Mouse (Mus musculus) embryonic facial prominence, embryonic 13.5 days (tissue): ENCODE data around the gene Fam229a. TPM values are rescaled to one million over a fixed set of nuclear protein-coding genes. Genes with fewer than 3 reads are reported as not detected.

ENCODE experiments used
- ATAC-seq: fragments of 200-750 bp; cut with Nextera tagmentation; 2 replicates; pipeline ENCODE4 v1.8.0; 2017; ENCODE audit warnings: low read depth; ENCODE audit not compliant: insufficient number of reproducible peaks, insufficient read depth, low FRiP score, low TSS enrichment
- H3K27ac ChIP-seq: fragments of 300-500 bp; sonication (generic); 2 replicates; pipeline ENCODE4 v1.5.1; 2015; ENCODE audit warnings: moderate library complexity, mild to moderate bottlenecking, inconsistent platforms
- H3K27me3 ChIP-seq: fragments of 300-500 bp; sonication (generic); 2 replicates; pipeline ENCODE4 v1.6.1; 2015; ENCODE audit warnings: mild to moderate bottlenecking, inconsistent platforms
- H3K36me3 ChIP-seq: fragments of 300-500 bp; sonication (generic); 2 replicates; pipeline ENCODE4 v1.6.1; 2015; ENCODE audit warnings: mild to moderate bottlenecking, inconsistent platforms
- H3K4me1 ChIP-seq: fragments of 300-500 bp; sonication (generic); 2 replicates; pipeline ENCODE4 v1.6.1; 2015; ENCODE audit warnings: inconsistent platforms
- H3K4me2 ChIP-seq: fragments of 300-500 bp; sonication (generic); 2 replicates; pipeline ENCODE4 v1.6.1; 2015; ENCODE audit warnings: moderate library complexity, mild to moderate bottlenecking, inconsistent platforms
- H3K4me3 ChIP-seq: fragments of 300-500 bp; sonication (generic); 2 replicates; pipeline ENCODE4 v1.5.1; 2015; ENCODE audit warnings: mild to moderate bottlenecking, inconsistent platforms
- H3K9ac ChIP-seq: fragments of 300-500 bp; sonication (generic); 2 replicates; pipeline ENCODE4 v1.6.1; 2015; ENCODE audit warnings: mild to moderate bottlenecking, inconsistent platforms
- H3K9me3 ChIP-seq: fragments of 300-500 bp; sonication (generic); 2 replicates; pipeline ENCODE4 v1.6.1; 2016; ENCODE audit warnings: inconsistent platforms
- WGBS: fragments of 180-500 bp; shearing (Covaris S2); methylation state at CpG from one replicate; pipeline ENCODE4 v1.1.7; 2015; ENCODE audit warnings: mixed read lengths; 5-methylcytosine and 5-hydroxymethylcytosine counted together
- polyA plus RNA-seq: library from polyadenylated mRNA; unstranded; fragments of >200 nt; fragmentation: Nextera tagmentation; extraction: Ambion mirVana; gene quantifications from 2 replicates; pipeline ENCODE4 v1.2.1, GENCODE M21; 2015

Gene Fam229a
- polyA plus RNA-seq, 1 experiment from 2014 or later: not detected

- Histone ChIP-seq H3K27me3 (no peaks in the 10 kb centered on the region), H3K9ac (peak within 1 kb of the TSS; percentile 87), H3K9me3 (no peaks in the 10 kb centered on the region), H3K36me3 (peaks cover 29% of the 10 kb centered on the region), H3K27ac (peak within 1 kb of the TSS; percentile 89), H3K4me1 (peaks cover 14% of the 10 kb centered on the region), H3K4me2 (peak within 1 kb of the TSS; percentile 84), H3K4me3 (peak within 1 kb of the TSS; percentile 95)
- under 1% methylated on average over 45 of the region's 46 CpGs for WGBS
- ATAC-seq: peak; percentile 96
Observed at GRCm38 (mm10) chr4:129461183-129461960, 29.6 kb upstream of the Fam229a start, which contains the start of gene Bsdc1. TSS of gene Bsdc1 (plus strand) at chr4:129461581.

GRCm38 (mm10) chr4:129462118-129462517, 28.9 kb upstream of the Fam229a start:
- no peak for ATAC-seq
- H3K27ac ChIP-seq: no peak overlapping the region
- 36% methylated on average over 3 of the region's 3 CpGs for WGBS
- H3K4me1 ChIP-seq: peaks cover 14% of the 10 kb centered on the region
- H3K9ac ChIP-seq: peak overlapping the region; percentile 87
- H3K9me3 ChIP-seq: no peaks in the 10 kb centered on the region
- peaks cover 36% of the 10 kb centered on the region for H3K36me3 ChIP-seq
- peak overlapping the region; percentile 95 for H3K4me3 ChIP-seq
- H3K4me2 ChIP-seq: peak overlapping the region; percentile 84
- H3K27me3 ChIP-seq: no peaks in the 10 kb centered on the region

DNA sequence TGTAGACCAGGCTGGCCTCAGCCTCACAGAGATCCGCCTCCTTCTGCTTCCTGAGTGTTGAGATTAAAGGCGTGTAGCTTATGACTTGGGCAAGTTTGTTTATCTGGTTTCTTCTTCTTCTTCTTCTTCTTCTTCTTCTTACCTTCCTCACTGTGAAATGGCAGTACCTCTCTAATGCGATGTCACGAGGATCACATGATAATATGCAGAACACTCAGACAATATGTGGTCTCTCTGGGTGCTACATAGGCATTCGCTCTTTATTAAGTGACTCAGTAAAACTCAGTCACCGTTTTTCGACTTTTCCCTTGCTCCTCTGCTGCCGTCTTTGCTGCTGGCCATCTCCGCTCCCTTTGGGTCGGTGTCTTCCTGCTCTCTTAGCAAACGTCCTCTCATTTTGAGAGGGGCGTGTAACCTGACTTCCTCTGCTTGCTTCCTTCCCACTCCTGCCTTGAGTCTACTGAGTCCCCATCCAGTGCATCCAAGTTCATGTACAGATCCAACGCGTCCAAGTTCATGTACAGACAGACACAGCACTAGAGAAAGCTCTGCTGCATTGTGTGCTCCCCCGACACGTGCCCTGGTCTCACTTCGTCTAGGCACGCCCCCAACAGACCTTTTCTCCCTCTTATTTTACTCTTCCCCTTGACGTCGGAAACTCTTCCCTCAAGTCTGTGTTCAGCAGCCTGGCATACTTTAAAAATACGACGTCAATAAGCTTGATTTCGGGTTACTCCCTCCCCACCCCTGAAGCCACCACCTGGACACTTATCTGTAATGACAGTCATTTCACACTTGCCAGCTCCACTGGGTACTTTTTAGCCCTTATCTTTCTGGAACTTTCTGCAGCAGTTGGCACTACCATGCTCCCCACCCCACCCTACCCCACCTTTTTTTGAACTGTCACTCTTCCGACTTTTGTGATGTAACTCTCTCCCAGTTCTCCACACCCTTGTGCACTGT, 27.6 kb upstream of the Fam229a start:
- Histone ChIP-seq H3K27me3 (no peaks in the 10 kb centered on the region), H3K4me2 (0 out of 2 replicates have a peak overlapping the region, but pooled peaks have one; percentile 84), H3K4me1 (peaks cover 14% of the 10 kb centered on the region), H3K9me3 (no peaks in the 10 kb centered on the region), H3K27ac (no peak overlapping the region), H3K9ac (no peak overlapping the region), H3K4me3 (no peak overlapping the region), H3K36me3 (peaks cover 49% of the 10 kb centered on the region)
- no peak for ATAC-seq
- WGBS: 86% methylated on average over 24 of the region's 24 CpGs

- H3K4me1 ChIP-seq: peaks cover 14% of the 10 kb centered on the region
- no peaks in the 10 kb centered on the region for H3K9me3 ChIP-seq
- ATAC-seq: no peak
- WGBS: 83% methylated on average over 4 of the region's 4 CpGs
- H3K27me3 ChIP-seq: no peaks in the 10 kb centered on the region
- H3K9ac ChIP-seq: no peak overlapping the region
- peaks cover 57% of the 10 kb centered on the region for H3K36me3 ChIP-seq
- H3K4me3 ChIP-seq: no peak overlapping the region
- no peak overlapping the region for H3K4me2 ChIP-seq
- H3K27ac ChIP-seq: no peak overlapping the region
Observed at GRCm38 (mm10) chr4:129464286-129464815, 26.6 kb upstream of the Fam229a start.

DNA sequence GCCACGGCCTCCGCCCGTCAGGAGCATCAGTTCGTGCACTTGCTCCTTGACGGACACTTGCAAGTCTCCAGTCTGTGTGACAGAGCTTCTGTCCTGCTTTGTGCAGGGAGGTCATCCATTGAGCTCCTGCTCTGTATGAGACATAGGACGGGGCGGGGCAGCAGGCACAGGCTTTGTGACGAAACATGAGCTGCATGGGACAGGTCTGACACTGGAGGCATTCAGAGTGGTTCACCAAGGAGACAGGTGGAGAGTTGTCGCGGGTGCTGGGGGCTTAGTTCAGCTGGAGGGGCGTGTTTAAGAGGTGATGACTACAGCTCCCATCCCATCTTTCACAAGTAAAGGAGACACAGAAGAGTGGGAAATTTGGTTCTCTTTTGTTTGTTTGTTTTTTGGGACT, 14.9 kb upstream of the Fam229a start:
- Histone ChIP-seq H3K9ac (no peak overlapping the region), H3K4me2 (no peak overlapping the region), H3K4me1 (no peaks in the 10 kb centered on the region), H3K9me3 (no peaks in the 10 kb centered on the region), H3K36me3 (peaks cover 88% of the 10 kb centered on the region), H3K27ac (no peak overlapping the region), H3K27me3 (no peaks in the 10 kb centered on the region), H3K4me3 (no peak overlapping the region)
- no peak for ATAC-seq
- WGBS: 90% methylated on average over 11 of the region's 11 CpGs

DNA sequence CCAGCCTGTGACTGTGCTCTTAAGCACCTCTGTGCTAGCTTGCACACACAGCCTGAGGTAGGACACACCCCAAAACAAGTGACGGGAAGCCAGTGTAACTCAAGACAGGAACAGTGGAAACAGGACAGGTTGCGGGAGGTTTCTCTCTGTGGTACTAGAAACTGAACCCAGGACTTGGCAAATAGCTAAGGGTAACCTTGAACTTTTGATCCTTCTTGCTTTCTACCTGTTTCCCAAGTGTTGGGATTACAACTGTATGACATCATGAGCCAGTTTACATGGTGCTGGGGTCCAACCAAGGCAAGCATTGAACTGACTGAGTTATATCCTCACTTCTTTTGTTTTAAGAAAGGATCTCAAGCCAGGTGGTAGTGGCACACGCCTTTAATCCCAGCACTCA, 11.1 kb upstream of the Fam229a start:
- Histone ChIP-seq H3K36me3 (peaks cover 91% of the 10 kb centered on the region), H3K9ac (no peak overlapping the region)

DNA sequence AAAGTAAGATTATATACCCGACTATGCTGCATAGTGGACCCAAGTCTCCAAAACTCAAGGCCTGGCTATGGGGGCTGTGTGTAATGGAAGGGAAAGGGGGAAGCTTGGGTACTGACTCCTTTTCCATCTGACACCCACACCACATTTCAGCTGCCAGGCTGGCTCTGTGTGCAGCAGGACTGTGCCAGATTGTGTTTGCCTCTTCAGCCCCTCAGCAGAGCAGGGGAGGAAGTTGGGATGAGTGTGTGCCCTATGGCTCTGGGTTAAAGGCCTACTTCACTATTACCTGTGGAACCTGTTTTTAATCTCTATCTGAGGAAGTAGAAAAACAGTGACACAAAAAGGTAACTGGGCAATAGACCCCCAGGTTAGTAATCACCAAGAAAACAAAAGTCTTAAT, 9.9 kb upstream of the Fam229a start:
- peaks cover 92% of the 10 kb centered on the region for H3K36me3 ChIP-seq
- no peak overlapping the region for H3K4me3 ChIP-seq
- ATAC-seq: no peak
- WGBS: 86% methylated on average over 1 of the region's 1 CpGs
- no peaks in the 10 kb centered on the region for H3K9me3 ChIP-seq
- H3K4me1 ChIP-seq: no peaks in the 10 kb centered on the region
- no peak overlapping the region for H3K9ac ChIP-seq
- H3K4me2 ChIP-seq: no peak overlapping the region
- H3K27ac ChIP-seq: no peak overlapping the region
- no peaks in the 10 kb centered on the region for H3K27me3 ChIP-seq

More for the DNA sequence above, 11.1 kb upstream of the Fam229a start:
- H3K9me3 ChIP-seq: no peaks in the 10 kb centered on the region
- ATAC-seq: no peak
- WGBS: 85% methylated on average over 3 of the region's 3 CpGs
- H3K4me2 ChIP-seq: no peak overlapping the region
- no peak overlapping the region for H3K27ac ChIP-seq
- no peak overlapping the region for H3K4me3 ChIP-seq
- no peaks in the 10 kb centered on the region for H3K27me3 ChIP-seq
- no peaks in the 10 kb centered on the region for H3K4me1 ChIP-seq

DNA sequence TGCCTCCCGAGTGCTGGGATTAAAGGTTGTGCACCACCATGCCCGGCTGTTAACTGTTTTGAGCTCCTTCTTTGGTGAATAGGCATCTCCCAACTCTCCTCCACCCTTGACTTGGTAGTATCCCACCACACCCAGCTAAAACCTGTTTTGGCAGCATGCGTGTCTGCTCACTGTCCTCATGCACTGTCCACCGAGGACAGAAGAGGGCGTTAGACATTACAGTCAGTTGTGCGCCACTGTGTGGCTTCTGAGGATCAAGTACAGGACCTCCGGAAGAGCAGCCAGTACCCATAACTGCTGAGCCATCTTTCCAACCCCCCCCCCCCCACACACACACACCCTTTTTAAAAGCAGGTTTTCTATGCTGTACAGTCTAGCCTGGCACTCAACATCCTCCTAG, 3.7 kb downstream of the Fam229a start:
- Histone ChIP-seq H3K9me3 (no peaks in the 10 kb centered on the region), H3K4me2 (no peak overlapping the region), H3K27me3 (peaks cover 32% of the 10 kb centered on the region), H3K4me1 (peaks cover 26% of the 10 kb centered on the region), H3K9ac (no peak overlapping the region), H3K36me3 (no peaks in the 10 kb centered on the region), H3K27ac (no peak overlapping the region), H3K4me3 (no peak overlapping the region)
- WGBS: 72% methylated on average over 7 of the region's 7 CpGs
- no peak for ATAC-seq

DNA sequence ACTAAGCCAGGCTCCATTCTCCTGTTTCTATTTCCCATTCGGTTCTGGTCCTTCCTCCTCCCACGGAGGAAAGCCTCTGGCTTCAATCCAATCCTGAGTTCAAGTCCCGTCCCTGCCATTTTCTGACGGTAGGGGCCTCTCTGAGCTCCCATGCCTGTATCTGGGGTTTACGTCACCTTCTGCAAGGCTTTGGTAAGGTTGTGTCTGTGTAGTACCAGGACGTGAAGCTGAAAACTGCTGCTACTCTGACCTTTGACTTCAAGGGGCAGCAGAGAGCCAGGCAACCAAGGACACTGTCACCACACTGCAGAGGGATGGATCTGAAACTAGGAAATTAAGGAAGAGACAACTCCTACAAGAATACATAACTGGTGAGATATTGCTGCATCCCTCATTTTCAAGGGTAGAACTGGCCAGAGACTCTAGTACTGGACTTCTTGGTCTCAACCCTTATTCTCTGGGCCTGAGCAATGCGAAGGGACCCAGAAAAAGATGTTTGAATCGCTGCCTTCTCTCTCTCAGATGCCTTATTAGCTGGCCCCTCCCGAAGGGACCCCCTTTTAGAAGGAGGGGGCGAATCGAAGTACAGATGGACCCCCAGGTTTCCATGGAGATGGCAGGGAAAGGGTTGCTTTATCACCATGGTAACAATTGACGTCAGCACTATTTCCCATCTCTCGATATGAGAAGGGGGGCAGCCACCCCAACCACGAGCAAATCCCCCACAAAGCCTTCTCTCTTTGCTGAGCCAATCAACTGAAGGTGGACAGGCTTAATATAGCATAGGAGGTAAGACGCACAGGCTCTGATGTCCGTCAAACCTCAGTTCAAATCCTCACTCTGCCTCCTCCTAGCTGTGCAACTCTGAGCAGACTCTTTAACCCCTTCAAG, 4.9 kb downstream of the Fam229a start:
- no peaks in the 10 kb centered on the region for H3K36me3 ChIP-seq
- H3K9me3 ChIP-seq: no peaks in the 10 kb centered on the region
- 0 out of 2 replicates have a peak overlapping the region, but pooled peaks have one; percentile 6 for H3K4me3 ChIP-seq
- no peak for ATAC-seq
- H3K9ac ChIP-seq: peak overlapping the region; percentile 44
- H3K27ac ChIP-seq: no peak overlapping the region
- peak overlapping the region; percentile 37 for H3K4me2 ChIP-seq
- H3K4me1 ChIP-seq: peaks cover 30% of the 10 kb centered on the region
- peaks cover 22% of the 10 kb centered on the region for H3K27me3 ChIP-seq
- 30% methylated on average over 16 of the region's 16 CpGs for WGBS

DNA sequence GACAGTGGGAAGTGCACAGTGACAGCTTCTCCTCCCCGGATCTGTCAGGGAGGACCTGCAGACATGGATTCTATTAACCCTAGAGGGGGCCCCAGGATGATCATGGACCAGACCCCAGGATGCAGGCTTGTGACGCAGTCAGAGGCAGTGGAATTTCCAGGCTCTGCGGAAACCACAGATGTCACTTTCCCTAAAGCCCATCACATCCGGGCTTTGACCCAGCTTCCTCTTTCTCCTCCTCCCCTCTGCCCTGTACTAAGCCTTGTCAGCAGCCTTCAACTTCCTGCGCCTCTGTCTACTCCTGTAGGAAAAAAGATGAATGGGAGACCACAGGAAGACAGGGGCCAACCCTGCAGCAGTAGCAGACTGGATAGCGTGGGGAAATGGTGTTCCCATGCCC, 5.6 kb downstream of the Fam229a start:
- ATAC-seq: no peak
- H3K27me3 ChIP-seq: peaks cover 14% of the 10 kb centered on the region
- peak overlapping the region; percentile 44 for H3K9ac ChIP-seq
- 15% methylated on average over 6 of the region's 6 CpGs for WGBS
- H3K4me1 ChIP-seq: peaks cover 25% of the 10 kb centered on the region
- H3K36me3 ChIP-seq: no peaks in the 10 kb centered on the region
- H3K9me3 ChIP-seq: no peaks in the 10 kb centered on the region
- H3K4me2 ChIP-seq: peak overlapping the region; percentile 37
- H3K4me3 ChIP-seq: no peak overlapping the region
- peak overlapping the region; percentile 45; the same call in 1 of the 2 replicates for H3K27ac ChIP-seq
